Mouse (Mus musculus): ENCODE data around the gene Arhgap29. TPM values are rescaled to one million over a fixed set of nuclear protein-coding genes. Genes with fewer than 3 reads are reported as not detected.

Gene Arhgap29
- total RNA-seq, 2 experiments from 2014 or later, result 50.0 to 53.1 TPM

GRCm38 (mm10) chr3:121940094-121940889 is 12.0 kb upstream of the Arhgap29 start:
- intact Hi-C loops (cut with DNase I), result no loop called here

GRCm38 (mm10) chr3:121941204-121941745 is 11.1 kb upstream of the Arhgap29 start:
- no peak for DNase-seq (ENCODE audit: low spot score)
- intact Hi-C loops (cut with DNase I), result no loop called here

More at GRCm38 (mm10) chr3:121940094-121940889, 12.0 kb upstream of the Arhgap29 start:
- DNase-seq (ENCODE audit: low spot score), result no peak

GRCm38 (mm10) chr3:121945957-121946356 is 6.4 kb upstream of the Arhgap29 start:
- intact Hi-C loops (cut with DNase I), result no loop called here

GRCm38 (mm10) chr3:121946765-121947164 is 5.6 kb upstream of the Arhgap29 start:
- no peak for DNase-seq (ENCODE audit: low spot score)
- intact Hi-C loops (cut with DNase I), result no loop called here

More at GRCm38 (mm10) chr3:121945957-121946356, 6.4 kb upstream of the Arhgap29 start:
- DNase-seq (ENCODE audit: low spot score), result no peak

- DNase-seq (ENCODE audit: low spot score), result no peak
- intact Hi-C loops (cut with DNase I), result loop anchor here (5.0 kb wide), 1 partner anchor 63 kb away; no protein-coding TSS in a partner anchor
Observed at GRCm38 (mm10) chr3:121950139-121950538, 2.2 kb upstream of the Arhgap29 start.

GRCm38 (mm10) chr3:121951116-121951515 is 1.2 kb upstream of the Arhgap29 start:
- intact Hi-C loops (cut with DNase I), result loop anchor here (5.0 kb wide), 1 partner anchor 64 kb away; no protein-coding TSS in a partner anchor
- DNase-seq (ENCODE audit: low spot score), result no peak

- intact Hi-C loops (cut with DNase I), result loop anchor here (5.0 kb wide), 1 partner anchor 66 kb away; no protein-coding TSS in a partner anchor
- DNase-seq (ENCODE audit: low spot score), result peak; percentile 84
Observed at GRCm38 (mm10) chr3:121953049-121953432, 700 bp downstream of the Arhgap29 start.

- DNase-seq (ENCODE audit: low spot score), result peak; percentile 27
- intact Hi-C loops (cut with DNase I), result loop anchor here (5.0 kb wide), 1 partner anchor 66 kb away; no protein-coding TSS in a partner anchor
Observed at GRCm38 (mm10) chr3:121953433-121954161, 1.3 kb downstream of the Arhgap29 start.

- intact Hi-C loops (cut with DNase I), result loop anchor here (5.0 kb wide), 1 partner anchor 67 kb away; no protein-coding TSS in a partner anchor
- DNase-seq (ENCODE audit: low spot score), result no peak
Observed at GRCm38 (mm10) chr3:121954421-121954820, 2.1 kb downstream of the Arhgap29 start.

- intact Hi-C loops (cut with DNase I), result no loop called here
- no peak for DNase-seq (ENCODE audit: low spot score)
Observed at GRCm38 (mm10) chr3:121955527-121955926, 3.2 kb downstream of the Arhgap29 start.

GRCm38 (mm10) chr3:121956789-121957188 is 4.4 kb downstream of the Arhgap29 start:
- intact Hi-C loops (cut with DNase I), result no loop called here
- DNase-seq (ENCODE audit: low spot score), result no peak

- intact Hi-C loops (cut with DNase I), result no loop called here
- no peak for DNase-seq (ENCODE audit: low spot score)
Observed at GRCm38 (mm10) chr3:121957606-121958344, 5.4 kb downstream of the Arhgap29 start.

GRCm38 (mm10) chr3:121964173-121964572 is 11.8 kb downstream of the Arhgap29 start:
- intact Hi-C loops (cut with DNase I), result loop anchor here (10.0 kb wide), 1 partner anchor 331 kb away; the partner anchor contains the start of gene Bcar3

GRCm38 (mm10) chr3:121967681-121968476 is 15.5 kb downstream of the Arhgap29 start:
- peak; percentile 87 for DNase-seq (ENCODE audit: low spot score)
- intact Hi-C loops (cut with DNase I), result loop anchor here (1.0 to 10.0 kb wide), 5 partner anchors 83 to 327 kb away; partner anchors contain the start of gene Bcar3

More at GRCm38 (mm10) chr3:121964173-121964572, 11.8 kb downstream of the Arhgap29 start:
- no peak for DNase-seq (ENCODE audit: low spot score)

GRCm38 (mm10) chr3:121968621-121969020 is 16.3 kb downstream of the Arhgap29 start:
- no peak for DNase-seq (ENCODE audit: low spot score)

GRCm38 (mm10) chr3:121969451-121969850 is 17.1 kb downstream of the Arhgap29 start:
- intact Hi-C loops (cut with DNase I), result loop anchor here (2.0 to 10.0 kb wide), 3 partner anchors 153 to 325 kb away; partner anchors contain the start of gene Bcar3
- DNase-seq (ENCODE audit: low spot score), result no peak

More at GRCm38 (mm10) chr3:121968621-121969020, 16.3 kb downstream of the Arhgap29 start:
- intact Hi-C loops (cut with DNase I), result loop anchor here (2.0 to 10.0 kb wide), 3 partner anchors 154 to 326 kb away; partner anchors contain the start of gene Bcar3

GRCm38 (mm10) chr3:121973761-121974160 is 21.4 kb downstream of the Arhgap29 start:
- no peak for DNase-seq (ENCODE audit: low spot score)
- intact Hi-C loops (cut with DNase I), result loop anchor here (10.0 kb wide), 1 partner anchor 159 kb away; the partner anchor contains the start of gene Abcd3

GRCm38 (mm10) chr3:121975381-121975780 is 23.0 kb downstream of the Arhgap29 start:
- intact Hi-C loops (cut with DNase I), result loop anchor here (10.0 kb wide), 1 partner anchor 161 kb away; the partner anchor contains the start of gene Abcd3
- DNase-seq (ENCODE audit: low spot score), result no peak

Data from heart, postnatal 25 days (tissue).